Mouse (Mus musculus) CH12.LX (cell line): ENCODE measurements around the gene Fermt1.

Experiments
- BHLHE40 ChIP-seq: IDR thresholded peaks from 2 replicates; pipeline ENCODE4 v1.6.1; 2011; ENCODE audit warnings: mild to moderate bottlenecking, low read depth, low read length, improper control_type of control experiment
- CHD1 ChIP-seq: IDR thresholded peaks from 2 replicates; pipeline ENCODE4 v1.6.1; 2012; ENCODE audit warnings: low read depth, low read length, improper control_type of control experiment, inconsistent platforms
- CTCF ChIP-seq, 2 experiments: IDR thresholded peaks in 1 of 2; conservative IDR thresholded peaks in 1 of 2; 2 replicates each; pipeline ENCODE4 v1.5.1; 2011 to 2012; ENCODE audit warnings: low read depth in 2 of 2, low read length in 2 of 2, improper control_type of control experiment in 1 of 2, inconsistent platforms in 1 of 2, mild to moderate bottlenecking in 1 of 2, moderate library complexity in 1 of 2
- E2F4 ChIP-seq: IDR thresholded peaks from 2 replicates; pipeline ENCODE4 v1.6.1; 2011; ENCODE audit warnings: low read depth, low read length, improper control_type of control experiment; ENCODE audit not compliant: insufficient replicate concordance
- ELF1 ChIP-seq: IDR thresholded peaks from 2 replicates; pipeline ENCODE4 v1.6.1; 2014; ENCODE audit warnings: low read depth, mild to moderate bottlenecking, inconsistent platforms, low read length, improper control_type of control experiment
- EP300 ChIP-seq: IDR thresholded peaks from 2 replicates; pipeline ENCODE4 v1.6.1; 2011; ENCODE audit warnings: low read length, improper control_type of control experiment
- HCFC1 ChIP-seq: IDR thresholded peaks from 2 replicates; pipeline ENCODE4 v1.6.1; 2012; ENCODE audit warnings: low read depth, mild to moderate bottlenecking, inconsistent platforms, low read length, improper control_type of control experiment
- KAT2A ChIP-seq: IDR thresholded peaks from 2 replicates; pipeline ENCODE4 v1.6.1; 2012; ENCODE audit warnings: low read length, improper control_type of control experiment, inconsistent platforms; ENCODE audit not compliant: insufficient replicate concordance
- MAZ ChIP-seq: IDR thresholded peaks from 2 replicates; pipeline ENCODE4 v1.6.1; 2012; ENCODE audit warnings: low read depth, mild to moderate bottlenecking, inconsistent platforms, low read length, improper control_type of control experiment, moderate library complexity
- MXI1 ChIP-seq: IDR thresholded peaks from 2 replicates; pipeline ENCODE4 v1.6.1; 2011; ENCODE audit warnings: mild to moderate bottlenecking, low read depth, low read length, improper control_type of control experiment
- POLR2A ChIP-seq: IDR thresholded peaks from 2 replicates; pipeline ENCODE4 v1.6.1; 2011; ENCODE audit warnings: low read depth, mild to moderate bottlenecking, improper control_type of control experiment, low read length
- RAD21 ChIP-seq: IDR thresholded peaks from 2 replicates; pipeline ENCODE4 v1.6.1; 2011; ENCODE audit warnings: low read depth, mild to moderate bottlenecking, low read length, improper control_type of control experiment, moderate library complexity
- TCF12 ChIP-seq: IDR thresholded peaks from 2 replicates; pipeline ENCODE4 v1.6.1; 2014; ENCODE audit warnings: low read depth, mild to moderate bottlenecking, inconsistent platforms, low read length, improper control_type of control experiment
- UBTF ChIP-seq: IDR thresholded peaks from 2 replicates; pipeline ENCODE4 v1.6.1; 2012; ENCODE audit warnings: low read depth, mild to moderate bottlenecking, inconsistent platforms, low read length, improper control_type of control experiment, moderate library complexity

GRCm38 (mm10) chr2:132876991-132877390, 68.7 kb downstream of the Fermt1 start:
- TF ChIP-seq POLR2A (no peak), KAT2A (no peak), TCF12 (no peak), CTCF (conservative IDR thresholded peaks at IDR 0.05 in 1 of 2, IDR thresholded peaks at IDR 0.05 in 1 of 2; ENCODE audit: low read depth in 2 of 2, low read length in 2 of 2) (no peak), E2F4 (no peak), CHD1 (no peak), MXI1 (no peak), ELF1 (no peak), MAZ (no peak), BHLHE40 (no peak), EP300 (no peak), HCFC1 (no peak), UBTF (no peak), RAD21 (no peak)
